Mouse (Mus musculus) MEL (cell line): ENCODE data around the gene Cnst. TPM values are rescaled to one million over a fixed set of nuclear protein-coding genes. Genes with fewer than 3 reads are reported as not detected.
"Not testable (repeated sequence)": the region's sequence is repeated elsewhere in the genome, so short reads cannot be mapped to it uniquely, and the experiment has no call there.

Experiments used
- DNase-seq: peaks from one replicate; pipeline ENCODE4 v3.0.0; 2011; ENCODE audit warnings: low read depth, low spot score
- H3K27ac ChIP-seq: 2 replicates; pipeline ENCODE4 v1.5.1; 2012; ENCODE audit warnings: low read depth, mild to moderate bottlenecking, control low read depth, low read length, moderate library complexity; ENCODE audit not compliant: control insufficient read depth
- H3K27me3 ChIP-seq, 2 experiments: fragments of 150-350 bp in 1 of 2; sonication (generic) in 1 of 2; 2 replicates each; pipeline ENCODE4 v1.6.1; 2012; ENCODE audit warnings: low read length in 2 of 2, mild to moderate bottlenecking in 2 of 2, improper control_type of control experiment in 1 of 2, moderate library complexity in 1 of 2; ENCODE audit not compliant: insufficient read depth in 2 of 2, control insufficient read depth in 1 of 2
- H3K36me3 ChIP-seq, 2 experiments: 2 replicates each; pipeline ENCODE4 v1.6.1; 2012 to 2014; ENCODE audit warnings: low read length in 2 of 2, improper control_type of control experiment in 1 of 2, inconsistent platforms in 1 of 2, mild to moderate bottlenecking in 1 of 2; ENCODE audit not compliant: insufficient read depth in 2 of 2, control insufficient read depth in 1 of 2
- H3K4me1 ChIP-seq, 2 experiments: fragments of 150-350 bp in 1 of 2; sonication (generic) in 1 of 2; 2 replicates each; pipeline ENCODE4 v1.6.1; 2012; ENCODE audit warnings: low read length in 2 of 2, improper control_type of control experiment in 1 of 2, mild to moderate bottlenecking in 1 of 2; ENCODE audit not compliant: insufficient read depth in 2 of 2, control insufficient read depth in 1 of 2
- H3K4me3 ChIP-seq, 2 experiments: fragments of 150-350 bp in 1 of 2; sonication (generic) in 1 of 2; 2 replicates each; pipeline ENCODE4 v1.5.1; 2012; ENCODE audit warnings: low read depth in 2 of 2, low read length in 2 of 2, mild to moderate bottlenecking in 2 of 2, moderate library complexity in 2 of 2, control low read depth in 1 of 2, improper control_type of control experiment in 1 of 2; ENCODE audit not compliant: control insufficient read depth in 1 of 2, insufficient read depth in 1 of 2
- H3K79me2 ChIP-seq: 2 replicates; pipeline ENCODE4 v1.6.1; 2012; ENCODE audit warnings: mild to moderate bottlenecking, low read length, moderate library complexity; ENCODE audit not compliant: control insufficient read depth, poor library complexity, insufficient read depth
- H3K9ac ChIP-seq: 2 replicates; pipeline ENCODE4 v1.6.1; 2012; ENCODE audit warnings: low read depth, mild to moderate bottlenecking, control low read depth, low read length, moderate library complexity; ENCODE audit not compliant: control insufficient read depth, poor library complexity, severe bottlenecking
- H3K9me3 ChIP-seq: fragments of 150-350 bp; sonication (generic); replicated peaks from 2 replicates; pipeline ENCODE4 v1.6.1; 2012; ENCODE audit warnings: mild to moderate bottlenecking, low read length, improper control_type of control experiment, moderate library complexity; ENCODE audit not compliant: insufficient read depth
- BHLHE40 ChIP-seq: IDR thresholded peaks from 2 replicates; pipeline ENCODE4 v1.6.1; 2012; ENCODE audit warnings: low read depth, mild to moderate bottlenecking, inconsistent platforms, low read length, improper control_type of control experiment, borderline replicate concordance
- CHD1 ChIP-seq: IDR thresholded peaks from 2 replicates; pipeline ENCODE4 v1.6.1; 2012; ENCODE audit warnings: low read depth, mild to moderate bottlenecking, inconsistent platforms, low read length, improper control_type of control experiment
- ELF1 ChIP-seq: IDR thresholded peaks from 2 replicates; pipeline ENCODE4 v1.6.1; 2014; ENCODE audit warnings: low read depth, mild to moderate bottlenecking, inconsistent platforms, low read length, improper control_type of control experiment, moderate library complexity
- GATA1 ChIP-seq: IDR thresholded peaks from 2 replicates; pipeline ENCODE4 v1.6.1; 2011; ENCODE audit warnings: low read depth, low read length, improper control_type of control experiment
- HCFC1 ChIP-seq: IDR thresholded peaks from 2 replicates; pipeline ENCODE4 v1.6.1; 2012; ENCODE audit warnings: low read depth, mild to moderate bottlenecking, inconsistent platforms, low read length, improper control_type of control experiment, moderate library complexity
- MAFK ChIP-seq: IDR thresholded peaks from 2 replicates; pipeline ENCODE4 v1.6.1; 2011; ENCODE audit warnings: low read depth, mild to moderate bottlenecking, low read length, improper control_type of control experiment, borderline replicate concordance
- MEF2A ChIP-seq: IDR thresholded peaks from 2 replicates; pipeline ENCODE4 v1.6.1; 2014; ENCODE audit warnings: low read depth, mild to moderate bottlenecking, inconsistent platforms, low read length, improper control_type of control experiment; ENCODE audit not compliant: poor library complexity, insufficient replicate concordance, severe bottlenecking; ENCODE audit errors: extremely low read depth
- MYB ChIP-seq: IDR thresholded peaks from 2 replicates; pipeline ENCODE4 v1.6.1; 2011; ENCODE audit warnings: mild to moderate bottlenecking, low read depth, low read length, improper control_type of control experiment
- MYC ChIP-seq: IDR thresholded peaks from 2 replicates; pipeline ENCODE4 v1.6.1; 2011; ENCODE audit warnings: low read depth, mild to moderate bottlenecking, low read length, improper control_type of control experiment, moderate library complexity
- NRF1 ChIP-seq: IDR thresholded peaks from 2 replicates; pipeline ENCODE4 v1.6.1; 2014; ENCODE audit warnings: low read depth, mild to moderate bottlenecking, inconsistent platforms, low read length, improper control_type of control experiment, moderate library complexity; ENCODE audit not compliant: poor library complexity, insufficient read depth, severe bottlenecking
- POLR2A ChIP-seq, 2 experiments: IDR thresholded peaks; 2 replicates each; pipeline ENCODE4 v1.6.1; 2011 to 2012; ENCODE audit warnings: low read length in 2 of 2, mild to moderate bottlenecking in 2 of 2, control low read depth in 1 of 2, improper control_type of control experiment in 1 of 2, low read depth in 1 of 2, moderate library complexity in 1 of 2; ENCODE audit not compliant: control insufficient read depth in 1 of 2, insufficient read depth in 1 of 2, poor library complexity in 1 of 2
- POLR2AphosphoS2 ChIP-seq: IDR thresholded peaks from 2 replicates; pipeline ENCODE4 v1.6.1; 2011; ENCODE audit warnings: low read length, improper control_type of control experiment
- RAD21 ChIP-seq: IDR thresholded peaks from 2 replicates; pipeline ENCODE4 v1.6.1; 2011; ENCODE audit warnings: mild to moderate bottlenecking, low read depth, low read length, improper control_type of control experiment
- SIN3A ChIP-seq: IDR thresholded peaks from 2 replicates; pipeline ENCODE4 v1.6.1; 2012; ENCODE audit warnings: low read length, improper control_type of control experiment, inconsistent platforms
- SMC3 ChIP-seq: IDR thresholded peaks from 2 replicates; pipeline ENCODE4 v1.6.1; 2011; ENCODE audit warnings: low read depth, low read length, improper control_type of control experiment
- TAL1 ChIP-seq: IDR thresholded peaks from 2 replicates; pipeline ENCODE4 v1.6.1; 2012; ENCODE audit warnings: mild to moderate bottlenecking, inconsistent platforms, low read length, moderate library complexity, mixed read lengths
- TBP ChIP-seq: IDR thresholded peaks from 2 replicates; pipeline ENCODE4 v1.8.0; 2011; ENCODE audit warnings: low read depth, low read length, improper control_type of control experiment
- USF1 ChIP-seq: IDR thresholded peaks from 2 replicates; pipeline ENCODE4 v1.6.1; 2014; ENCODE audit warnings: low read depth, mild to moderate bottlenecking, inconsistent platforms, low read length, improper control_type of control experiment, moderate library complexity
- ZC3H11A ChIP-seq: IDR thresholded peaks from 2 replicates; pipeline ENCODE4 v1.6.1; 2012; ENCODE audit warnings: low read depth, mild to moderate bottlenecking, inconsistent platforms, low read length, improper control_type of control experiment
- ZMIZ1 ChIP-seq: IDR thresholded peaks from 2 replicates; pipeline ENCODE4 v1.6.1; 2012; ENCODE audit warnings: low read depth, mild to moderate bottlenecking, inconsistent platforms, low read length, improper control_type of control experiment, moderate library complexity
- ZNF384 ChIP-seq: IDR thresholded peaks from 2 replicates; pipeline ENCODE4 v1.6.1; 2012; ENCODE audit warnings: low read depth, mild to moderate bottlenecking, inconsistent platforms, low read length, improper control_type of control experiment
- polyA plus RNA-seq, 2 experiments: library from polyadenylated mRNA; stranded (reverse) in 1 of 2; unstranded in 1 of 2; fragments of >175 nt in 1 of 2; fragments of >200 nt in 1 of 2; gene quantifications; 2 replicates each; pipeline versions ENCODE4 v1.2.1 to v1.2.4; 2012; ENCODE audit warnings: low replicate concordance in 2 of 2, low read depth in 1 of 2; ENCODE audit not compliant: insufficient read length in 2 of 2, insufficient read depth in 1 of 2, missing spikeins in 1 of 2
- total RNA-seq: library from RNA; depleted of rRNA; stranded (reverse); fragments of 300-350 nt; gene quantifications from 2 replicates; pipeline ENCODE4 v1.2.3, GENCODE M21; 2012

Cnst gene
- total and polyA plus RNA-seq, 3 experiments = 10.4 to 12.1 TPM; not detected in 1

DNA sequence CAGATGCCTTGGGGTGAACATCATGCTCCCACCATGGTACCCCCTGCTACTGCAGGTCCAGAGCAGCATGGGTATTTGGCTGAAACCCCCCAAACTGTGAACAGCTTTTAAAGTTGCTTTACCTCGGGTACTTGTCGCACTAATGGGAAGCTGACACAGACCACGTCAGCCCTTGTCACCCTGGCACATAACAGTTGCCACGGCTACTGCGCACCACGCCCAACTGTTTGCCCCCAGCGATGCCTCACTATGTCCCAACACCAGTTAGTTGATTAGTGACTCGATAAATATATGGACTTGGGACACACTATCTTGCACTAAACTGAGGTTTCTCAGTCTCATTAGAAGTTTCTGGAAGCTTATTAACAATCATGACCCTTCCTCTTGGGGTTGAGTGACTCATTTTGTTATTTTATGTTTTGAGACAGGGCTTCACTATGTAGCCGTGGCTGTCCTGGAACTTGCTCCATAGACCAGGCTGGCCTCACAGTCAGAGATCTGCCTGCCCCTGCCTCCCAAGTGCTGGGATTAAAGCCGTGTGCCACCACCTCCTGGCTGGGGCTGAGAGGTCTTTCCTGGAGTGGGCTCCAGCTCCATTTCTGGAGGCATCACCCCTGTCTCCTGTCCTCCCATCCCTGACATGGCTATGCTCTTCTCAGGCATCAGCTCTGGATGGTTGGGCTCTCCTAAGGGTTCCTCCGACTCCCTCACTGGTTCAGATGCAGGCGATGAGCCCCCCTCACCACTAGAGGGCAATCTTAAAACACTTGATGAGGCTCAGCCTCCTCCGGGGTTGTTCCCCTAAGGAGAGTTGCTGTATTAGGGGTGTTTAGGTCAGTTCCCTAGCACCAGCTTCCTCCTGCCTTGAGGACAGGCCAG lies 99.2 kb downstream of the Cnst start (continued):
- TF ChIP-seq POLR2AphosphoS2 (no peak), MEF2A (no peak), BHLHE40 (no peak)

DNA sequence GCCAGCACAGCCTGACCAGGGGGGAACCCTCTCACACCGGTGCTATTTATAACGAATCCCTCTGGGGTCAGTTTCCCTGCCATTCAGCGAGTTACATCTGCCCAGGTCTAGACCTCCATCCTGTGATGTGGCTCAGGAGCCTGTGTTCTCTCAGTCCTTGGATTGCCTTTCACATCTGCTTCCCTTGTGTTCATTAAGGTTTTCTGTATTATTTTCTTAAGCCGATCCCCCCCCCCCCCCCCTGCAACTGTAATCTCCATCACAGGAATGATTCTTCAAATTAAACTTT lies 99.8 kb downstream of the Cnst start:
- Histone ChIP-seq H3K9ac (peak overlapping the region; percentile 66), H3K4me3 (peak overlapping the region; percentile 50 to 60; a peak in 3 of 4 replicates), H3K4me1 (peaks cover 0 to 27% of the 10 kb centered on the region in 2 experiments; a peak in 2 of 4 replicates), H3K36me3 (peaks cover 0 to 5% of the 10 kb centered on the region in 2 experiments; a peak in 2 of 4 replicates), H3K9me3 (no peaks in the 10 kb centered on the region), H3K27me3 (no peaks in the 10 kb centered on the region), H3K79me2 (no peaks in the 10 kb centered on the region), H3K27ac (no peak overlapping the region)
- DNase-seq = no peak
- TF ChIP-seq MYB (no peak), CHD1 (no peak), USF1 (no peak), ZMIZ1 (no peak), ZNF384 (no peak), SIN3A (no peak), POLR2AphosphoS2 (no peak), HCFC1 (no peak), POLR2A (IDR thresholded peaks at IDR 0.05; ENCODE audit: control insufficient read depth in 1 of 2, insufficient read depth in 1 of 2, low read depth in 1 of 2, low read length in 2 of 2, poor library complexity in 1 of 2) (no peak), NRF1 (no peak), ZC3H11A (no peak), RAD21 (no peak), ELF1 (no peak), TAL1 (no peak), SMC3 (no peak)

DNA sequence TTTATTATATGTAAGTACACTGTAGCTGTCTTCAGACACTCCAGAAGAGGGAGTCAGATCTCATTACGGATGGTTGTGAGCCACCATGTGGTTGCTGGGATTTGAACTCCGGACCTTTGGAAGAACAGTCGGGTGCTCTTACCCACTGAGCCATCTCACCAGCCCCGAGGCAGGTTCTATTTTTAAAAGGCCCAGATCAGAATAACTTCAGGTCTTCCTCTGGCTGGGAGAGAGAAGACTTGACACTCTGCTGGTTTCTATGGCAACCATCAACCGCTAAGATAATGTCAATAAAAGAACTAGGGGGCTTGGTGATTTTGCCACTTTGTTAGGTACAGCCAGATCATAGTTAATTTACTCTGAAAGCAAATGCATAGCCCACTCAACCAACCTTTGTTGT lies 102.5 kb downstream of the Cnst start:
- Histone ChIP-seq H3K27ac (peak overlapping the region; percentile 40), H3K9ac (0 out of 2 replicates have a peak overlapping the region, but pooled peaks have one; percentile 2), H3K4me3 (peak overlapping the region; percentile 25 to 29; a peak in 3 of 4 replicates), H3K4me1 (peaks cover 0 to 27% of the 10 kb centered on the region in 2 experiments; a peak in 2 of 4 replicates)
- DNase-seq = peak; percentile 87
- not testable (repeated sequence) for H3K27me3 ChIP-seq, H3K36me3 ChIP-seq, H3K79me2 ChIP-seq, H3K9me3 ChIP-seq
- TF ChIP-seq MYC (0 out of 2 replicates have a peak, but pooled peaks have one; percentile 13), ZNF384 (peak; percentile 85), MAFK (peak; percentile 87), TBP (peak; percentile 98), GATA1 (peak; percentile 42)
